Mouse (Mus musculus) G1E (cell line): Measurements from ENCODE around the gene Mafk. TPM values are rescaled to one million over a fixed set of nuclear protein-coding genes. Genes with fewer than 3 reads are reported as not detected.

Experiments
- ATAC-seq: 2 replicates; pipeline ENCODE4 v1.8.0; 2016; ENCODE audit warnings: mild to moderate bottlenecking; ENCODE audit not compliant: insufficient number of reproducible peaks, poor library complexity, low FRiP score, severe bottlenecking; ENCODE audit errors: extremely low read depth
- DNase-seq: peaks from one replicate; pipeline ENCODE4 v3.0.0; 2012; ENCODE audit warnings: low spot score
- H3K27me3 ChIP-seq: 2 replicates; pipeline ENCODE4 v1.6.1; 2012; ENCODE audit warnings: mild to moderate bottlenecking, low read length, inconsistent platforms; ENCODE audit not compliant: insufficient read depth
- H3K36me3 ChIP-seq: replicated peaks from 2 replicates; pipeline ENCODE3; 2012; ENCODE audit warnings: mild to moderate bottlenecking, inconsistent platforms
- H3K4me1 ChIP-seq: 2 replicates; pipeline ENCODE4 v1.6.1; 2012; ENCODE audit warnings: low read depth, low read length, inconsistent platforms, mixed read lengths; ENCODE audit not compliant: insufficient read depth
- H3K4me3 ChIP-seq: 2 replicates; pipeline ENCODE4 v1.5.1; 2012; ENCODE audit warnings: low read depth, mild to moderate bottlenecking, inconsistent platforms, low read length, moderate library complexity, mixed read lengths
- H3K9me3 ChIP-seq: replicated peaks from 2 replicates; pipeline ENCODE4 v1.6.1; 2012; ENCODE audit warnings: inconsistent platforms
- CTCF ChIP-seq: IDR thresholded peaks from 2 replicates; pipeline ENCODE4 v1.5.1; 2012; ENCODE audit warnings: low read depth, low read length, inconsistent platforms, mixed read lengths
- GATA1 ChIP-seq: IDR thresholded peaks from 2 replicates; pipeline ENCODE4 v1.6.1; 2012; ENCODE audit warnings: borderline replicate concordance, low read length, inconsistent platforms, mixed read lengths
- GATA2 ChIP-seq: IDR thresholded peaks from 2 replicates; pipeline ENCODE4 v1.6.1; 2012; ENCODE audit warnings: low read depth, low read length, inconsistent platforms, borderline replicate concordance
- POLR2AphosphoS5 ChIP-seq: IDR thresholded peaks from 2 replicates; pipeline ENCODE4 v1.6.1; 2012; ENCODE audit warnings: low read depth, low read length, inconsistent platforms; ENCODE audit not compliant: insufficient replicate concordance
- TAL1 ChIP-seq: conservative IDR thresholded peaks from 2 replicates; pipeline ENCODE4 v1.6.1; 2012; ENCODE audit warnings: low read depth, low read length, inconsistent platforms, mixed read lengths
- polyA plus RNA-seq: library from polyadenylated mRNA; stranded (reverse); fragments of >175 nt; gene quantifications from 2 replicates; pipeline ENCODE4 v1.2.3, GENCODE M21; 2012
- total RNA-seq, 2 experiments: library from RNA; stranded (forward) in 1 of 2; stranded (reverse) in 1 of 2; fragments of 200-1000 nt in 1 of 2; fragments of >200 nt in 1 of 2; fragmentation: Nextera tagmentation in 1 of 2; gene quantifications; 2 replicates each; pipeline ENCODE4 v1.2.3; 2014 to 2017

Gene Mafk
- total and polyA plus RNA-seq, 3 experiments: 14.6 to 34.5 (median 30.9) TPM

GRCm38 (mm10) chr5:139781406-139781805, 9.9 kb upstream of the Mafk start:
- no peak for TF ChIP-seq GATA1
- TF ChIP-seq GATA2: no peak
- no peak for TF ChIP-seq TAL1
- TF ChIP-seq CTCF: no peak
- TF ChIP-seq POLR2AphosphoS5: no peak
- H3K4me1 ChIP-seq: peaks cover 7% of the 10 kb centered on the region
- no peaks in the 10 kb centered on the region for H3K9me3 ChIP-seq
- no peaks in the 10 kb centered on the region for H3K36me3 ChIP-seq
- ATAC-seq: no peak
- H3K27me3 ChIP-seq: peaks cover 26% of the 10 kb centered on the region
- H3K4me3 ChIP-seq: no peak overlapping the region
- DNase-seq: no peak

GRCm38 (mm10) chr5:139789466-139789865, 1.8 kb upstream of the Mafk start:
- peaks cover 19% of the 10 kb centered on the region for H3K36me3 ChIP-seq
- no peak for DNase-seq
- H3K27me3 ChIP-seq: peaks cover 21% of the 10 kb centered on the region
- no peak for TF ChIP-seq POLR2AphosphoS5
- TF ChIP-seq CTCF: no peak
- no peak for TF ChIP-seq TAL1
- TF ChIP-seq GATA2: no peak
- no peak for TF ChIP-seq GATA1
- H3K4me1 ChIP-seq: peaks cover 47% of the 10 kb centered on the region
- H3K4me3 ChIP-seq: no peak overlapping the region
- no peaks in the 10 kb centered on the region for H3K9me3 ChIP-seq
- ATAC-seq: no peak

- ATAC-seq (no peak), DNase-seq (no peak)
- Histone ChIP-seq H3K27me3 (peaks cover 7% of the 10 kb centered on the region), H3K4me1 (peaks cover 75% of the 10 kb centered on the region), H3K9me3 (no peaks in the 10 kb centered on the region), H3K4me3 (peak overlapping the region; percentile 96), H3K36me3 (peaks cover 47% of the 10 kb centered on the region)
- no peak for TF ChIP-seq TAL1
- TF ChIP-seq GATA1: no peak
- no peak for TF ChIP-seq CTCF
- TF ChIP-seq POLR2AphosphoS5: no peak
- no peak for TF ChIP-seq GATA2
Measured at GRCm38 (mm10) chr5:139792159-139792775, 954 bp downstream of the Mafk start.

GRCm38 (mm10) chr5:139792966-139793337, 1.6 kb downstream of the Mafk start:
- peak overlapping the region; percentile 96 for H3K4me3 ChIP-seq
- H3K36me3 ChIP-seq: peaks cover 54% of the 10 kb centered on the region
- H3K4me1 ChIP-seq: peaks cover 81% of the 10 kb centered on the region
- no peak for ATAC-seq
- no peaks in the 10 kb centered on the region for H3K9me3 ChIP-seq
- peaks cover under 1% of the 10 kb centered on the region; the same call in 1 of the 2 replicates for H3K27me3 ChIP-seq
- no peak for TF ChIP-seq TAL1
- TF ChIP-seq GATA1: no peak
- no peak for TF ChIP-seq GATA2
- TF ChIP-seq CTCF: no peak
- TF ChIP-seq POLR2AphosphoS5: no peak
- no peak for DNase-seq

GRCm38 (mm10) chr5:139793338-139794089, 2.2 kb downstream of the Mafk start:
- Histone ChIP-seq H3K36me3 (peaks cover 60% of the 10 kb centered on the region), H3K4me3 (peak overlapping the region; percentile 96), H3K27me3 (no peaks in the 10 kb centered on the region), H3K4me1 (peaks cover 85% of the 10 kb centered on the region), H3K9me3 (no peaks in the 10 kb centered on the region)
- DNase-seq: peak; percentile 67
- TF ChIP-seq CTCF (no peak), GATA1 (no peak), POLR2AphosphoS5 (no peak), GATA2 (no peak), TAL1 (no peak)
- ATAC-seq: no peak

GRCm38 (mm10) chr5:139794137-139794536, 2.8 kb downstream of the Mafk start:
- no peak for ATAC-seq
- peaks cover 87% of the 10 kb centered on the region for H3K4me1 ChIP-seq
- peaks cover 66% of the 10 kb centered on the region for H3K36me3 ChIP-seq
- TF ChIP-seq GATA2: no peak
- no peak for TF ChIP-seq GATA1
- no peak for TF ChIP-seq CTCF
- TF ChIP-seq TAL1: no peak
- H3K27me3 ChIP-seq: no peaks in the 10 kb centered on the region
- H3K9me3 ChIP-seq: no peaks in the 10 kb centered on the region
- H3K4me3 ChIP-seq: peak overlapping the region; percentile 96; the same call in 1 of the 2 replicates
- DNase-seq: no peak
